Mouse (Mus musculus) olfactory bulb, adult 2 months (tissue): ENCODE measurements around the gene Atg101.

Experiments used
- CTCF ChIP-seq: fragments of 200-500 bp; IDR thresholded peaks from 2 replicates; pipeline ENCODE4 v1.5.1; 2012; ENCODE audit warnings: low read depth, mild to moderate bottlenecking, low read length, moderate library complexity; ENCODE audit not compliant: insufficient read depth
- POLR2A ChIP-seq: fragments of 200-500 bp; IDR thresholded peaks from 2 replicates; pipeline ENCODE4 v1.6.1; 2012; ENCODE audit warnings: mild to moderate bottlenecking, low read depth, low read length, moderate library complexity; ENCODE audit not compliant: insufficient read depth

DNA sequence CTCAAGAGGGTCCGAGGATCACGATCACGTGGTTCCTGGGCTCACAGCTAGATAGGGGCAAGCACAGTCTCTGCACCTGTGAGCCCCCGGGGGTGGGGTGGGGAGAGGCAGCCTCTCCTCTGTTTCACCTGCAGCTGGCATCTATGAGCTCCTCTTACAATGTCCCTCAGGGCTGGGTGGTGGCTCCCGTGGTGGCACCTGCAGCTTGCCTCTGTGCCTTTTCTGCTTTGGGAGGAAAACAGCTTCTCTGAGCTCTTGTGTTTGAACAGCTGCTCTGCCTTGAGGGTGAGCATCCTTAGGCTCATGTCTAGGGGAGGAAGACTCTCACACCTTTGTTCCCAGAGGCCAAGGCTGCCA lies 48.8 kb upstream of the Atg101 start:
- TF ChIP-seq CTCF (no peak), POLR2A (no peak)
